Mouse (Mus musculus) megakaryocyte progenitor cell, adult 5-6 weeks (primary cell): ENCODE results near the gene Smoc1. TPM values are rescaled to one million over a fixed set of nuclear protein-coding genes. Genes with fewer than 3 reads are reported as not detected.

Experiments used
- ATAC-seq: replicated peaks from 2 replicates; pipeline ENCODE4 v1.8.0; 2016; ENCODE audit warnings: mild to moderate bottlenecking, moderate TSS enrichment, inconsistent platforms; ENCODE audit not compliant: poor library complexity
- total RNA-seq, 2 experiments: library from RNA; stranded (forward) in 1 of 2; stranded (reverse) in 1 of 2; fragments of 157-497, 149-512 nt in 1 of 2; fragments of 200-1000 nt in 1 of 2; gene quantifications; 2 replicates each; pipeline versions ENCODE4 v1.2.3 to v1.2.4; 2015 to 2017

The Smoc1 gene
- total RNA-seq, 2 experiments from 2014 or later: 0.54 to 1.7 TPM

GRCm38 (mm10) chr12:81120301-81120700 lies 93.7 kb downstream of the Smoc1 start:
- ATAC-seq: no peak

GRCm38 (mm10) chr12:81123793-81124192 lies 97.2 kb downstream of the Smoc1 start:
- no peak for ATAC-seq

- no peak for ATAC-seq
These were observed 100.2 kb downstream of the Smoc1 start for GRCm38 (mm10) chr12:81126842-81127241.

- ATAC-seq: no peak
These were observed 102.1 kb downstream of the Smoc1 start for GRCm38 (mm10) chr12:81128693-81129092.

GRCm38 (mm10) chr12:81130692-81131091 lies 104.1 kb downstream of the Smoc1 start:
- no peak for ATAC-seq

GRCm38 (mm10) chr12:81131114-81131513 lies 104.5 kb downstream of the Smoc1 start:
- ATAC-seq: no peak

GRCm38 (mm10) chr12:81133055-81133665 lies 106.6 kb downstream of the Smoc1 start:
- no peak for ATAC-seq

DNA sequence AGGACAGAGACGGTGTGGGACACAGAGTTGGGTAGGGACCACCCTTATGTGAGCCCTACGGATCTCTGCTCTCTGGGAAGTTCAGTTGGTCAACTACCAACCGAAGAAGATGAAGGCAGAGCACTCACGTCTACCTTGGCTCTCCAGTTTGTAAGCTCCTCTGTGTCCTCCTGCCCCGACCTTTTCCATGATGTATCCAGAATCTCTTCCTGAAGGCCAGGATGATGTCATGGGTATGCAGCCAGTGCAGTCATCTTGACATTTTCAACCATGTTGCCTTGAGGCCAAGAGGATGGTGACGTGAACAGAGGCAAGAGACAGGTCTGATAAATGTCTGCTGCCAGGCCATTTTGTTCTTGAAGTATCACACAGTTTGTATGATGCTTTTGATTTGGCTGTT lies 111.6 kb downstream of the Smoc1 start:
- no peak for ATAC-seq

- no peak for ATAC-seq
These were observed 112.9 kb downstream of the Smoc1 start for GRCm38 (mm10) chr12:81139463-81139862.

- ATAC-seq: 0 out of 2 replicates have a peak, but pooled peaks have one; percentile 17
These were observed 114.2 kb downstream of the Smoc1 start for GRCm38 (mm10) chr12:81140594-81141328.

DNA sequence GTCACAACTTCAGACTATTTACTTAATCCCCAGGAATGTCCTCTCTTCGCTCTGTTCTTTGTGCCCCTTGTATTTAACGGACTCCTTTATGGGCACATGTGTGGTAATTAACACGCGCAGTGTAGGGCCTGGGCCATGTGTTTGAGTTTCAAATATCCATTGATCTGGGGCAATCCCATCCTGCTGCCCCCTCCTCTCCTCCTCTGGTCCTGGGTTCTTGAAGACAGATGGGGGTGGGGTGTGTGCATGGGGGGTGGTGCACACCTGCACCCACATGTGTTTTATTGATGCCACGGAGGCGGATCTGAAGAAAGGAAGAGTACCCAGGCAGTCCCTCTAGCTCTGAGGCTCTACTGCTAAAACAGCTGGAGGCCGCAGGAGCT lies 114.7 kb downstream of the Smoc1 start:
- ATAC-seq: no peak

DNA sequence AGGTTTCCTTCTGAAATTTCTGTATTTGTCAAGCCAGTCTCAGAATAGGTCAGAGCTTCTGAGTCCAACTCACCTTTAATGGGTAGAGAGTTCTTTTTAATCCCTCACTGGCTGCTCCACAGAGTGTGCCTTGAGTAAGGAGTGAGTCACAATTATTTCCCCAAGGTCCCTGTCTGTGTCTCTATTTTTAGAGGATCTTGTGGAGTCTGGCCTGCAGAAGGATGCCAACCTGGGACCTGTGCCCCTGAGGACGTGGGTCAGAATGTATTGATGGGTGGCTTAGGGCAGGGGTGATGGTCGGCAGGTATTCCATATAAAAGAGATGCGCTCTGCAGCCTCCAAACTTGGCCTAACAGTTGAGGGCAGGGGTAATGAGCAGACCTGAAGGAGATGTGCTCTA lies 115.6 kb downstream of the Smoc1 start:
- no peak for ATAC-seq

GRCm38 (mm10) chr12:81144201-81144600 lies 117.6 kb downstream of the Smoc1 start:
- ATAC-seq: no peak

DNA sequence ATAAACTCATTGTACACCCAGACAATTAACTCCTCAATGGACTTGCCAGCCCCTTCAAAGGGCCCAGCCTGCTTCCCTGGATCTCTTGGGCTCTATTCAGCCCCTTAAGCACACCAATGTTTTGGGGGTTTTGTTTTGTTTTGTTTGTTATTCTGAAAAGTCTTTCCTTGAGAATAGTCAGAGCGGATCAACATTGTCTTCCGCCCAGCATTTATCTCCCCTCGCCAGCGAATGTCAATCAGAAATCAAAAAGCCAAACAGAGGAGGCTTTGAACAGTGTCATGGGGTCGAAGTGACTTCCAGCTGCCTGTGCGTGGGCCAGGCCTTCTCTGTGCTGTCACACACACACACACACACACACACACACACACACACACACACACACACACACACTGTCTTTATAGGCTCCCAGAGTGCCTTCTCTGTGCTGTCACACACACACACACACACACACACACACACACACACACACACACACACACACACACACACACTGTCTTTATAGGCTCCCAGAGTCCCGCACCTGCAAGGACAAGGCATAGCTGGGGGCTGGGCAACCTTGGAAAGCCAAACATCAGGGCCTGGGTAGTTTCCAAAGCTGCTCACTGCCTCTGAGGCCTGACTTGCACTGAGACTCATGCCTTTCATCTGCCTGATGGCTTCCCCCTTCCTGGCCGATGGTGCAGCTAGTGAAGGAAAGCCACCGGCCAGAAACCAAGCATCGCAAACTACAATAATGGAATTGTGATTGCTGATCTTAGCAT lies 120.0 kb downstream of the Smoc1 start:
- ATAC-seq: no peak

DNA sequence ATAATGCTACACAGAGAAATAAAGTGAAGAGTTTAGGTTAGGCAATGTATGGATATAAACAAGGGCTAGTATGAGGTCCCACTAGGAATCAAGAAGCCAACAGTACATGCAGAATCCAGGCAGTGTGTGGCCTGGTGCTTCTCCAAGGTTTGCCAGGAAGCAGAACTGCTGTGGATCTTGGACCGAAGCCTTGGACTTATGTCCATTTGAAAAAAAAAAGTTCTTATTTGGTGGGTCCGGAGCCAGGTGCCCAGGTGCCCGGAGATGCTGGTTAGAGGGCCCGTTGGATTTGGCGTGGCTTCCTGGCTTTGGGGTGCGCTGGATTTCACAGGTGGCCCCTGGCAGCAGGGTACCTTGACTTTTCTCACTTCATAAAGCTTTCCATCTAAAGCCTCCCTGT lies 121.3 kb downstream of the Smoc1 start:
- ATAC-seq: no peak

- no peak for ATAC-seq
These were observed 124.3 kb downstream of the Smoc1 start for GRCm38 (mm10) chr12:81150917-81151316.

DNA sequence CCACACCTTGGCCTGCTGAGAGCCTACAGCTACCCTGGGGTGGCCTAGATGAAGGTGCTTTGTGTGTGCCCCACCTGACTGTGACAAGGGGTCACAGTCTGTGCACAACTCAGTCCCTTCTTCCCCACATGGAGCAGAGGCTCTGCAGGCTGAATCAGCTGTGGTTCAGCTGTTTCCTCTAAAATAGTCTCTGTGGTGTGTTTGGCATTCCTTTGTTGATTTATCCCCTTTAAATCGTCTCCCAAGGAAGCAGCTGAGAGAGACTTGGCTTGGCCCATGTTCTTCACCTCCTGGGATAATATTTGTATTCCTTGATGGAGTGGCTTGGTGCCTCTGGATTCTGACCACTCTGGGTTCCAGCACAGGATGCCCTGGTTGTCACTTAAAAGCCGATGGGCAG lies 125.5 kb downstream of the Smoc1 start:
- ATAC-seq: no peak

GRCm38 (mm10) chr12:81155675-81156074 lies 129.1 kb downstream of the Smoc1 start:
- no peak for ATAC-seq

GRCm38 (mm10) chr12:81156841-81157240 lies 130.2 kb downstream of the Smoc1 start:
- no peak for ATAC-seq

DNA sequence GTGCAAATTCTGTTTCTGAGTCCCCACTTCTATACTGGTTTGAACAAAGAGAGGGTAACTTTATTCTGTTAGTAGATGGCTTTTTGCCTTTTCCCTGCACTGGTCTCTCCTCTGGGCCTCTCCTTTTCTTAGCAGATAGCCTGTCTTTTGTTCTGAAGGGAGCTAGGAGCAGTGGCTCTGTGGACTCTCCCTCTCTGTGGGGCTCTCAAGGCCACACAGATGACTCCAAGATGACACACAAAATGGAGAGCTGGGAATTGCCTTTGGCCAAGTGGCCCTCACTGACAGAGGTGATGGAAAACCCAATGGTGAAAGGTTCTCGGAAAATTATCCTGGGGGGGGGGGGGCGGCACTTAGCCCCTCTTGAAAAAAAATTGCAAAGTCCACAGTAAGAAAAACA lies 133.3 kb downstream of the Smoc1 start:
- ATAC-seq: no peak

- no peak for ATAC-seq
These were observed 133.8 kb downstream of the Smoc1 start for GRCm38 (mm10) chr12:81160425-81160824.

DNA sequence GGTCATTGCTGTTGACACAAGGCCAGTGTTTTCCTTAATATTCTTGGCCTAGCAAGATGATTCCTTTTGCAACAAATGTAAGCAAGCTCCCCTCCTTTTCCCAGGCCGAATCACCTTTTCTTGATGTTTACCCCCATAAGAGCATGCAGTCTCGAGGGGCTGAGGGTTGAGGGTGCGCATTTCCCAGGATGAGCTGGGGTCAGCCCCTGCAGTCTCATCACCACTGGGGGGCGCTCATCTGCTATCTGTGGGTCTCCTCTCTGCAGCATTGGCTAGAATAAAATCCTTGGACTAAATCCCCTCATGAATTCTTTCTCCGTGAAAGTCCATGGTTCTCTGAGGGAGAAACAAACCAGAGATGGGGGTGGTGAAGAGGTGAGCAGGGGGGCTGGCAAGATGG lies 134.2 kb downstream of the Smoc1 start:
- 0 out of 2 replicates have a peak, but pooled peaks have one; percentile 29 for ATAC-seq
